Comparison of ENCODE assay signal across 25 mouse cellular contexts in the genomic region with DNA sequence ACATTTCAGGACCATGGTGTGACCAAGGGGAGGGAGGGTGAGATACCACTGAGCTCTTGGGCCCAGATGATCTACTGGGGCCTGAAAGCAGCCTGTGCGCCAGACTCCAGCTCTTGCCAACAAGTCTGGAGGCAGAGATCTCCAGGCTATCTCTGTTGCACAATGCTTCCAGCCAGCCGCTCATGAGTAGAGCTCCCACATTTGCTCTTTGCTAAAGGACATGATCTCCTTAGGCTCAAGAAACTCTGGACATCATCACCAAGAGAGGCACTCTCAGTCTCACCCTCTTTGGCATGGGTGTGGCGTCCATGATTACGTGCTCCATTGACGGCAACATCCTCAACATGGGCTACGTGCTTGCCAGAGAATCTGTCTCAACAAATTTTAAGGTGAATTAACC. TPM values are rescaled to one million over a fixed set of nuclear protein-coding genes. Genes with fewer than 3 reads are reported as not detected.
"Had no signal": no experiment of that assay in that cellular context is flagged by ENCODE, and none has a peak within 500 bp of the region (broad histone marks: within the 10 kb centered on the region; RNA-seq: fewer than 3 reads in every experiment).

No protein-coding gene starts in this region.

- H3K9me3 ChIP-seq: liver, embryonic 13.5 days; liver, embryonic 15.5 days; lung, embryonic 15.5 days; midbrain, embryonic 12.5 days; neural tube, embryonic 13.5 days; neural tube, embryonic 15.5 days had no signal

- H3K4me2 ChIP-seq: liver, embryonic 13.5 days; liver, embryonic 15.5 days; lung, embryonic 15.5 days; midbrain, embryonic 12.5 days; neural tube, embryonic 13.5 days; neural tube, embryonic 15.5 days had no signal

- H3K27me3 ChIP-seq: lung, embryonic 15.5 days; neural tube, embryonic 13.5 days; neural tube, embryonic 15.5 days had no signal

- H3K4me1 ChIP-seq: liver, embryonic 15.5 days; lung, embryonic 15.5 days; midbrain, embryonic 12.5 days; neural tube, embryonic 13.5 days; neural tube, embryonic 15.5 days had no signal

- H3K27ac ChIP-seq: liver, embryonic 13.5 days; liver, embryonic 15.5 days; lung, embryonic 15.5 days; macrophage; midbrain, embryonic 12.5 days; neural tube, embryonic 13.5 days; neural tube, embryonic 15.5 days had no signal

- ATAC-seq: liver, postnatal 0 days; lung, postnatal 0 days; midbrain, embryonic 16.5 days had no signal

- DNase-seq: liver, embryonic 13.5 days; liver, postnatal 0 days; lung, adult 2 months; lung, postnatal 14 days; lung, postnatal 36 days; midbrain, embryonic 14.5 days; retina, postnatal 1 day; right cerebral cortex, adult 18-20 months; right cerebral cortex, postnatal 25 days; right cerebral cortex, postnatal 4 days; spleen, adult 18-20 months; thymus, adult 2 months; thymus, postnatal 25 days; thymus, postnatal 4 days had no signal

- H3K4me3 ChIP-seq: liver, embryonic 13.5 days; liver, embryonic 15.5 days; lung, embryonic 15.5 days; midbrain, embryonic 12.5 days; myocyte; neural tube, embryonic 13.5 days; neural tube, embryonic 15.5 days had no signal

- H3K9ac ChIP-seq: liver, embryonic 13.5 days; liver, embryonic 15.5 days; liver, postnatal 0 days; lung, embryonic 15.5 days; midbrain, embryonic 12.5 days; neural tube, embryonic 13.5 days; neural tube, embryonic 15.5 days had no signal

- H3K36me3 ChIP-seq: liver, embryonic 13.5 days; liver, embryonic 15.5 days; lung, embryonic 15.5 days; midbrain, embryonic 12.5 days; neural tube, embryonic 13.5 days; neural tube, embryonic 15.5 days had no signal

RNA-seq across cellular contexts. Expression of gene Tmem52, which starts 5.3 kb away (rescaled TPM):
- polyA plus RNA-seq: liver, embryonic 13.5 days; macrophage; midbrain, embryonic 16.5 days; myocyte; neural tube, embryonic 11.5 days; neural tube, embryonic 13.5 days; stomach, embryonic 14.5 days had no signal
